Mouse (Mus musculus) ES-E14 (cell line): ENCODE results near the gene Gh. TPM values are rescaled to one million over a fixed set of nuclear protein-coding genes. Genes with fewer than 3 reads are reported as not detected.

Experiments
- DNase-seq: peaks from one replicate; pipeline ENCODE4 v3.0.0-alpha.2; 2013; ENCODE audit warnings: low read depth, low spot score
- H3K27ac ChIP-seq: 2 replicates; pipeline ENCODE4 v1.5.1; 2012; ENCODE audit warnings: low read depth, mild to moderate bottlenecking, low read length, moderate library complexity, mixed read lengths; ENCODE audit not compliant: poor library complexity, insufficient read depth, severe bottlenecking
- H3K36me3 ChIP-seq: 2 replicates; pipeline ENCODE4 v1.6.1; 2012; ENCODE audit warnings: mild to moderate bottlenecking, low read length, moderate library complexity, mixed read lengths; ENCODE audit not compliant: control insufficient read depth, poor library complexity, insufficient read depth, severe bottlenecking
- H3K4me1 ChIP-seq, 2 experiments: fragments of 150-350 bp in 1 of 2; sonication (generic) in 1 of 2; 2 replicates each; pipeline ENCODE4 v1.6.1; 2012; ENCODE audit warnings: low read length in 2 of 2, mild to moderate bottlenecking in 1 of 2, mixed read lengths in 1 of 2; ENCODE audit not compliant: control insufficient read depth in 2 of 2, insufficient read depth in 2 of 2, poor library complexity in 1 of 2
- H3K4me3 ChIP-seq, 2 experiments: fragments of 150-350 bp in 1 of 2; sonication (generic) in 1 of 2; 2 replicates each; pipeline ENCODE4 v1.5.1; 2012; ENCODE audit warnings: low read length in 2 of 2, low read depth in 1 of 2, mild to moderate bottlenecking in 1 of 2, mixed read lengths in 1 of 2; ENCODE audit not compliant: insufficient read depth in 1 of 2, poor library complexity in 1 of 2, severe bottlenecking in 1 of 2
- H3K9ac ChIP-seq: 2 replicates; pipeline ENCODE4 v1.6.1; 2012; ENCODE audit warnings: low read depth, mild to moderate bottlenecking, low read length, mixed read lengths; ENCODE audit not compliant: poor library complexity, insufficient read depth, severe bottlenecking
- H3K9me3 ChIP-seq: fragments of 150-350 bp; sonication (generic); 2 replicates; pipeline ENCODE4 v1.6.1; 2012; ENCODE audit warnings: low read depth, mild to moderate bottlenecking, low read length; ENCODE audit not compliant: control insufficient read depth, insufficient read depth
- CHD2 ChIP-seq: IDR thresholded peaks from 2 replicates; pipeline ENCODE4 v1.6.1; 2014; ENCODE audit warnings: mild to moderate bottlenecking, low read depth, low read length, inconsistent platforms
- HCFC1 ChIP-seq: IDR thresholded peaks from 2 replicates; pipeline ENCODE4 v1.6.1; 2012; ENCODE audit warnings: low read length, inconsistent platforms, borderline replicate concordance; ENCODE audit not compliant: insufficient read depth
- MAFK ChIP-seq: IDR thresholded peaks from 2 replicates; pipeline ENCODE4 v1.6.1; 2014; ENCODE audit warnings: mild to moderate bottlenecking, low read depth, low read length, inconsistent platforms; ENCODE audit not compliant: insufficient read depth
- ZC3H11A ChIP-seq: IDR thresholded peaks from 2 replicates; pipeline ENCODE4 v1.6.1; 2012; ENCODE audit warnings: low read depth, mild to moderate bottlenecking, inconsistent platforms, low read length, borderline replicate concordance
- ZNF384 ChIP-seq: IDR thresholded peaks from 2 replicates; pipeline ENCODE4 v1.6.1; 2012; ENCODE audit warnings: low read depth, low read length, inconsistent platforms
- in situ Hi-C, 2 experiments: fragments of 600-800 bp; cut with MboI; formaldehyde crosslinking; loops; one replicate each; pipeline ENCODE4 v1.15.1; 2025; ENCODE audit warnings: low sequenced_read_pairs in 2 of 2, inconsistent platforms in 1 of 2; ENCODE audit not compliant: unreplicated experiment in 2 of 2
- total RNA-seq: library from RNA; depleted of rRNA; stranded (reverse); fragments of 300-350 nt; gene quantifications from 2 replicates; pipeline ENCODE4 v1.2.3, GENCODE M21; 2012

The Gh gene
- total RNA-seq, 1 experiment, result not detected

- no peaks in the 10 kb centered on the region for H3K4me1 ChIP-seq
- in situ Hi-C loops, result no loop called here
- TF ChIP-seq ZC3H11A (no peak), CHD2 (no peak), MAFK (no peak), ZNF384 (no peak), HCFC1 (no peak)
- no peaks in the 10 kb centered on the region for H3K36me3 ChIP-seq
- DNase-seq, result no peak
- H3K4me3 ChIP-seq, result no peak overlapping the region
- no peak overlapping the region for H3K27ac ChIP-seq
- H3K9ac ChIP-seq, result no peak overlapping the region
- H3K9me3 ChIP-seq, result no peaks in the 10 kb centered on the region
These were observed 9.8 kb downstream of the Gh start for GRCm38 (mm10) chr11:106291861-106292260.

GRCm38 (mm10) chr11:106290376-106290775 is 11.3 kb downstream of the Gh start:
- in situ Hi-C loops, result no loop called here
- TF ChIP-seq MAFK (no peak), CHD2 (no peak), ZNF384 (no peak), HCFC1 (no peak), ZC3H11A (no peak)
- DNase-seq, result no peak

DNA sequence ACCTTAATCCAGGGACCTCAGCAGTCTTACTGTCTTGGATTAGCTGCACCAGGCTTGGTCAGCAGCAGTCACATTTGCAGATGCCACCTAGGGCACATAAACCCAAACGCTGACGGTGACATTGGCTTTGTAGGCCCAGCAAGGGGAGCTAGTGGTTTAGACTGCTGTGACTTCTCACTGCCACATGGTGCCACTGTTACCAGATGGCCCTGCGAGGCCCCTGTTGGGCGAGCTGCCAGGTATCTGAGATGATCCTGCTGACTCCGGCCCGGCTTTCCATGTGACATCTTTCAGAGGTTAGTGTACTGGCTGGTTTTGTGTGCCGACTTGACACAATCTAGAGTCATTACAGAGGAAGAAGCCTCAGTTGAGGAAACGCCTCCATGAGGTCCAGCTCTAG is 12.3 kb downstream of the Gh start:
- no peaks in the 10 kb centered on the region for H3K36me3 ChIP-seq
- H3K4me3 ChIP-seq, result no peak overlapping the region
- no peak overlapping the region for H3K27ac ChIP-seq
- in situ Hi-C loops, result no loop called here
- DNase-seq, result no peak
- no peaks in the 10 kb centered on the region for H3K4me1 ChIP-seq
- TF ChIP-seq MAFK (no peak), HCFC1 (no peak), ZNF384 (no peak)
- H3K9ac ChIP-seq, result no peak overlapping the region
- no peaks in the 10 kb centered on the region for H3K9me3 ChIP-seq

More at GRCm38 (mm10) chr11:106290376-106290775, 11.3 kb downstream of the Gh start:
- Histone ChIP-seq H3K9me3 (no peaks in the 10 kb centered on the region), H3K9ac (no peak overlapping the region), H3K27ac (no peak overlapping the region), H3K36me3 (no peaks in the 10 kb centered on the region), H3K4me3 (no peak overlapping the region), H3K4me1 (no peaks in the 10 kb centered on the region)

DNA sequence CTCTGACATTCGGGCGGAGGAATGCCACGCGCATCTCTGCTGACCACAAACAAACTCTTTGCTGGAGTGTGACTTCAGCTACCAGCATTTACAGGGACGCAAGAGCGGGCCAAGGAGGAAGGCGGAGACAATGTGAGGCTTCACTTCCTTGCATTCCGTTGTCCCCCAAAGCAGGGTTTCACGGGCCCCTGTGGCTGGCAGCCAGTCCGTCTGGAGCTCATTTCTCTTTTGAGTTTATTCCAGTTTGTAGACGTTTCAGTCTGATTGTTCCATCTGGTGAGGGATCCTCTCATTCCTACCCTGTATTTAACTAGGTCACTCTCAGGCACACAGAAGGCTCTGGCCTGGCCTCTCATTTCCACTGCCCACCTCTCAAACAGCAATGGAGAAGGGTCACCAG is 14.7 kb downstream of the Gh start:
- in situ Hi-C loops, result no loop called here
- no peaks in the 10 kb centered on the region for H3K4me1 ChIP-seq

DNA sequence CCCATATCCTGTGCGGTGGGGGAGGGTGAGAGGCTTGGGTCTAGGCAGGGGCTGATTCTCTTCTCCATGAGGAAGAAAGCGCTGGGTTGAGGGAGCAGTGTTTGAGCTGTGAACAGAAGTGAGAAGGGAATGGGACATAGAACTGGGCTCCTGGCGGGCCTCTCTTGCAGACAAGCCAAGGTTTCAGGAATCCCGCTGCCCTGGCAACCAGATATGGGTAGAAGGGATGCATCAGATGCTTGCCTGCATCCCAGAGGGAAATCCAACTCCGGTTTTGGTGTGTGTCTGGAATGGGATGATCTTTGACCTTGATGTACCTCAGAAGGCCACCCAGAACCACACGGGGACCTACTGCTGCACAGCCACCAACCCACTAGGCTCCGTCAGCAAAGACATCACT is 15.5 kb downstream of the Gh start:
- in situ Hi-C loops, result no loop called here
- Histone ChIP-seq H3K9me3 (no peaks in the 10 kb centered on the region), H3K36me3 (no peaks in the 10 kb centered on the region), H3K9ac (no peak overlapping the region), H3K27ac (no peak overlapping the region), H3K4me3 (no peak overlapping the region), H3K4me1 (no peaks in the 10 kb centered on the region)
- DNase-seq, result no peak
- TF ChIP-seq ZNF384, result no peak
- no peak for TF ChIP-seq HCFC1
- no peak for TF ChIP-seq MAFK
- no peak for TF ChIP-seq CHD2
- TF ChIP-seq ZC3H11A, result no peak

More for the DNA sequence above, 14.7 kb downstream of the Gh start:
- Histone ChIP-seq H3K4me3 (no peak overlapping the region), H3K27ac (no peak overlapping the region), H3K9ac (no peak overlapping the region), H3K9me3 (no peaks in the 10 kb centered on the region), H3K36me3 (no peaks in the 10 kb centered on the region)
- no peak for DNase-seq
- TF ChIP-seq CHD2 (no peak), ZNF384 (no peak), MAFK (no peak), ZC3H11A (no peak), HCFC1 (no peak)
